9 mouse cellular contexts compared by ENCODE assay signal in genomic region chr2:73561665-73562063, GRCm38 (mm10). TPM values are rescaled to one million over a fixed set of nuclear protein-coding genes. Genes with fewer than 3 reads are reported as not detected.
DNase-seq lines count a peak whose midpoint lies in the region; ATAC-seq and TF ChIP-seq lines count a peak whose summit lies in the region.
"Had no signal": no experiment of that assay in that cellular context is flagged by ENCODE, and none has a peak within 500 bp of the region (broad histone marks: within the 10 kb centered on the region; RNA-seq: fewer than 3 reads in every experiment).

No protein-coding gene starts in this region.

- H3K9ac ChIP-seq in heart, adult 2 months (ENCODE audit: low read depth, low read length): no peak overlapping the region
- H3K9ac ChIP-seq in hindbrain, embryonic 14.5 days: 0 out of 2 replicates have a peak overlapping the region, but pooled peaks have one; percentile 58
- H3K9ac ChIP-seq in lung, embryonic 15.5 days: no peak overlapping the region

- H3K4me3 ChIP-seq in heart, adult 2 months: no peak overlapping the region
- H3K4me3 ChIP-seq in E14TG2a.4 (replicated peaks; ENCODE audit: low read length): peak overlapping the region; percentile 67
- H3K4me3 ChIP-seq in embryonic facial prominence, embryonic 10.5 days: peak overlapping the region; percentile 60
- peak overlapping the region; percentile 41 for H3K4me3 ChIP-seq in hindbrain, embryonic 14.5 days (replicated peaks; ENCODE audit: low read length)
- peak overlapping the region; percentile 39 for H3K4me3 ChIP-seq in lung, embryonic 15.5 days

- intact Hi-C loops in heart, adult 2 months (cut with DNase I): no loop called here

- no peaks in the 10 kb centered on the region for H3K27me3 ChIP-seq in heart, adult 2 months (ENCODE audit: control insufficient read depth, insufficient read depth, low read length)
- H3K27me3 ChIP-seq in E14TG2a.4 (ENCODE audit: insufficient read depth, low read length): peaks cover 4% of the 10 kb centered on the region; the same call in 1 of the 2 replicates
- peaks cover 7% of the 10 kb centered on the region; the same call in 1 of the 2 replicates for H3K27me3 ChIP-seq in embryonic facial prominence, embryonic 10.5 days (replicated peaks; ENCODE audit: low read depth, poor library complexity, severe bottlenecking)
- no peaks in the 10 kb centered on the region for H3K27me3 ChIP-seq in hindbrain, embryonic 14.5 days (ENCODE audit: control insufficient read depth, insufficient read depth, low read length)
- no peaks in the 10 kb centered on the region for H3K27me3 ChIP-seq in lung, embryonic 15.5 days

- no peak for TF ChIP-seq EP300 in heart, adult 2 months (IDR thresholded peaks at IDR 0.05; ENCODE audit: insufficient read depth, low read depth, low read length)

- H3K36me3 ChIP-seq in heart, adult 2 months (ENCODE audit: control insufficient read depth, insufficient read depth, low read length): no peaks in the 10 kb centered on the region
- no peaks in the 10 kb centered on the region for H3K36me3 ChIP-seq in E14TG2a.4 (ENCODE audit: insufficient read depth, low read length)
- H3K36me3 ChIP-seq in embryonic facial prominence, embryonic 10.5 days (replicated peaks): no peaks in the 10 kb centered on the region
- no peaks in the 10 kb centered on the region for H3K36me3 ChIP-seq in hindbrain, embryonic 14.5 days (replicated peaks; ENCODE audit: control insufficient read depth, insufficient read depth)
- H3K36me3 ChIP-seq in lung, embryonic 15.5 days: no peaks in the 10 kb centered on the region

- WGBS in heart, adult 2 months: 5% methylated on average over 8 of the region's 8 CpGs
- 7% methylated on average over 8 of the region's 8 CpGs for WGBS in embryonic facial prominence, embryonic 10.5 days
- WGBS in hindbrain, embryonic 14.5 days: 3% methylated on average over 8 of the region's 8 CpGs
- WGBS in lung, embryonic 15.5 days: 6% methylated on average over 8 of the region's 8 CpGs

- DNase-seq in heart, adult 2 months: no peak
- no peak for DNase-seq in heart, adult 8-10 months (ENCODE audit: low spot score)
- peak; percentile 72 for DNase-seq in embryonic facial prominence, embryonic 10.5 days (ENCODE audit: low spot score)
- DNase-seq in hindbrain, embryonic 14.5 days (ENCODE audit: low spot score): peak; percentile 83
- DNase-seq in retina, postnatal 1 day: peak; percentile 94
- no peak for DNase-seq in right cerebral cortex, postnatal 4 days

- peaks cover 4% of the 10 kb centered on the region for H3K4me1 ChIP-seq in heart, adult 2 months (ENCODE audit: control insufficient read depth, insufficient read depth, low read length)
- peaks cover 33% of the 10 kb centered on the region for H3K4me1 ChIP-seq in E14TG2a.4 (replicated peaks; ENCODE audit: low read depth, low read length)
- H3K4me1 ChIP-seq in embryonic facial prominence, embryonic 10.5 days: peaks cover 44% of the 10 kb centered on the region
- H3K4me1 ChIP-seq in hindbrain, embryonic 14.5 days (replicated peaks; ENCODE audit: control insufficient read depth, insufficient read depth, low read length): peaks cover 17% of the 10 kb centered on the region; the same call in 1 of the 2 replicates
- H3K4me1 ChIP-seq in lung, embryonic 15.5 days: peaks cover 9% of the 10 kb centered on the region

- peaks cover 18% of the 10 kb centered on the region for H3K9me3 ChIP-seq in E14TG2a.4 (ENCODE audit: low read length)
- no peaks in the 10 kb centered on the region for H3K9me3 ChIP-seq in embryonic facial prominence, embryonic 10.5 days
- no peaks in the 10 kb centered on the region for H3K9me3 ChIP-seq in hindbrain, embryonic 14.5 days (ENCODE audit: control insufficient read depth, low read length)
- H3K9me3 ChIP-seq in lung, embryonic 15.5 days: no peaks in the 10 kb centered on the region

- no peak overlapping the region for H3K27ac ChIP-seq in heart, adult 2 months
- H3K27ac ChIP-seq in embryonic facial prominence, embryonic 10.5 days (replicated peaks): peak overlapping the region; percentile 61; the same call in 1 of the 2 replicates
- H3K27ac ChIP-seq in hindbrain, embryonic 14.5 days: no peak overlapping the region
- H3K27ac ChIP-seq in lung, embryonic 15.5 days: no peak overlapping the region
- H3K27ac ChIP-seq: macrophage had no signal

- H3K4me2 ChIP-seq in hindbrain, embryonic 14.5 days (replicated peaks): peak overlapping the region; percentile 71
- H3K4me2 ChIP-seq in lung, embryonic 15.5 days: peak overlapping the region; percentile 80

- TF ChIP-seq POLR2A in heart, adult 2 months (IDR thresholded peaks at IDR 0.05; ENCODE audit: insufficient read depth, low read depth, low read length): no peak

- no peaks in the 10 kb centered on the region for H3K79me2 ChIP-seq in heart, adult 2 months (replicated peaks; ENCODE audit: control insufficient read depth, insufficient read depth, low read length)

- ATAC-seq in hindbrain, embryonic 14.5 days (ENCODE audit: low FRiP score): peak; percentile 75; the same call in 1 of the 2 replicates
- ATAC-seq in lung, embryonic 15.5 days (ENCODE audit: borderline replicate concordance, extremely low read depth, low FRiP score, low TSS enrichment): peak; percentile 40; the same call in 1 of the 2 replicates

- TF ChIP-seq CTCF in heart, adult 2 months (IDR thresholded peaks at IDR 0.05): peak; percentile 56
- TF ChIP-seq CTCF in E14TG2a.4 (conservative IDR thresholded peaks at IDR 0.05; ENCODE audit: low read length): peak; percentile 72

RNA-seq across cellular contexts. Expression of gene Chrna1, which starts 18.5 kb away (rescaled TPM):
- not detected for total RNA-seq in heart, adult 2 months (2021)
- 0.04 TPM in 1 of 2 replicates, not detected in the other for polyA plus RNA-seq in heart, adult 2 months (2012; rRNA removed)
- total RNA-seq in heart, adult 8-10 months (2022): under 1 TPM in 3 of 4 experiments, not detected in 1; 0.05 to 0.11 (median 0.06) TPM
- 0.64 and 0.80 TPM in 2 replicates for polyA plus RNA-seq in embryonic facial prominence, embryonic 10.5 days (2016; fragmentation: Nextera tagmentation; extraction: Ambion mirVana)
- 0.18 and 0.32 TPM in 2 replicates for polyA plus RNA-seq in hindbrain, embryonic 14.5 days (2014; fragmentation: Nextera tagmentation; extraction: Ambion mirVana)
- polyA plus RNA-seq in lung, embryonic 15.5 days (2015; fragmentation: Nextera tagmentation; extraction: Ambion mirVana): 0.16 and 0.19 TPM in 2 replicates
- polyA plus RNA-seq: macrophage had no signal

RNA-seq across cellular contexts. Expression of gene Wipf1, which starts 32.1 kb away (rescaled TPM):
- total RNA-seq in heart, adult 2 months (2021): 10 to 100 TPM; 12.9 to 17.0 TPM
- 6.0 and 6.6 TPM in 2 replicates for polyA plus RNA-seq in heart, adult 2 months (2012; rRNA removed)
- 10 to 100 TPM; 11.5 to 14.6 (median 13.3) TPM for total RNA-seq in heart, adult 8-10 months (2022)
- polyA plus RNA-seq in embryonic facial prominence, embryonic 10.5 days (2016; fragmentation: Nextera tagmentation; extraction: Ambion mirVana): 12.0 and 12.7 TPM in 2 replicates
- 3.8 and 3.9 TPM in 2 replicates for polyA plus RNA-seq in hindbrain, embryonic 14.5 days (2014; fragmentation: Nextera tagmentation; extraction: Ambion mirVana)
- polyA plus RNA-seq in lung, embryonic 15.5 days (2015; fragmentation: Nextera tagmentation; extraction: Ambion mirVana): 8.3 and 10.2 TPM in 2 replicates

Comparison
In these comparisons a context has a peak if more than half of its experiments do, and no peak if none do; other contexts are left out.
1. DNase-seq: peak in embryonic facial prominence, embryonic 10.5 days (single experiment), hindbrain, embryonic 14.5 days (single experiment) and retina, postnatal 1 day (single experiment); none in heart, adult 2 months (0 of 2), heart, adult 8-10 months (single experiment) and right cerebral cortex, postnatal 4 days (single experiment).